Mouse (Mus musculus) retina, adult 2 months (tissue): ENCODE data around the gene Cyth4.

ENCODE experiments used
- DNase-seq: peaks from one replicate; pipeline ENCODE4 v3.0.0-alpha.2; 2012; ENCODE audit warnings: low read depth, low spot score

Gene Cyth4

GRCm38 (mm10) chr15:78616973-78617372 is 20.1 kb downstream of the Cyth4 start:
- DNase-seq = no peak

GRCm38 (mm10) chr15:78623426-78623825 is 26.6 kb downstream of the Cyth4 start:
- DNase-seq = peak; percentile 43

GRCm38 (mm10) chr15:78624431-78624950 is 27.6 kb downstream of the Cyth4 start:
- no peak for DNase-seq

- no peak for DNase-seq
Measured at GRCm38 (mm10) chr15:78624961-78625360, 28.1 kb downstream of the Cyth4 start.

- DNase-seq = no peak
Measured at GRCm38 (mm10) chr15:78626285-78626684, 29.4 kb downstream of the Cyth4 start.

- DNase-seq = no peak
Measured at GRCm38 (mm10) chr15:78632387-78632786, 35.5 kb downstream of the Cyth4 start.

GRCm38 (mm10) chr15:78633413-78633812 is 36.6 kb downstream of the Cyth4 start:
- no peak for DNase-seq

- DNase-seq = no peak
Measured at GRCm38 (mm10) chr15:78634095-78634737, 37.4 kb downstream of the Cyth4 start.

- DNase-seq = no peak
Measured at GRCm38 (mm10) chr15:78635231-78635630, 38.4 kb downstream of the Cyth4 start.

- no peak for DNase-seq
Measured at GRCm38 (mm10) chr15:78643633-78644032, 46.8 kb downstream of the Cyth4 start.

- DNase-seq = no peak
Measured at GRCm38 (mm10) chr15:78644606-78645005, 47.8 kb downstream of the Cyth4 start.

- DNase-seq = no peak
Measured at GRCm38 (mm10) chr15:78647746-78648145, 50.9 kb downstream of the Cyth4 start.

GRCm38 (mm10) chr15:78651169-78651568 is 54.3 kb downstream of the Cyth4 start:
- DNase-seq = no peak

- no peak for DNase-seq
Measured at GRCm38 (mm10) chr15:78664268-78664667, 67.4 kb downstream of the Cyth4 start.

- DNase-seq = no peak
Measured at GRCm38 (mm10) chr15:78669221-78669871, 72.5 kb downstream of the Cyth4 start.

GRCm38 (mm10) chr15:78670341-78670740 is 73.5 kb downstream of the Cyth4 start:
- peak; percentile 40 for DNase-seq
